Mouse (Mus musculus): ENCODE results near the gene Zbtb21. TPM values are rescaled to one million over a fixed set of nuclear protein-coding genes. Genes with fewer than 3 reads are reported as not detected.
A peak's percentile ranks its signal among the peaks of the same experiment; 100 is the strongest.

Gene Zbtb21
- polyA plus RNA-seq, 1 experiment from 2014 or later = 13.8 TPM

- Histone ChIP-seq H3K36me3 (replicated peaks; ENCODE audit: control insufficient read depth, insufficient read depth) (no peaks in the 10 kb centered on the region), H3K4me1 (replicated peaks; ENCODE audit: control insufficient read depth, insufficient read depth, low read length) (no peaks in the 10 kb centered on the region), H3K9me3 (ENCODE audit: control insufficient read depth, low read length) (no peaks in the 10 kb centered on the region), H3K9ac (no peak overlapping the region), H3K4me2 (replicated peaks) (no peak overlapping the region), H3K27ac (no peak overlapping the region), H3K4me3 (replicated peaks; ENCODE audit: low read length) (no peak overlapping the region), H3K27me3 (ENCODE audit: control insufficient read depth, insufficient read depth, low read length) (no peaks in the 10 kb centered on the region)
- no peak for DNase-seq (ENCODE audit: low spot score)
- no peak for ATAC-seq (ENCODE audit: low FRiP score)
- 99% methylated on average over 3 of the region's 3 CpGs for WGBS
Measured at GRCm38 (mm10) chr16:97927331-97927938, 35.0 kb downstream of the Zbtb21 start.

GRCm38 (mm10) chr16:97926381-97926780 lies 36.0 kb downstream of the Zbtb21 start:
- H3K27ac ChIP-seq = no peak overlapping the region
- no peaks in the 10 kb centered on the region for H3K36me3 ChIP-seq (replicated peaks; ENCODE audit: control insufficient read depth, insufficient read depth)
- no peak overlapping the region for H3K4me2 ChIP-seq (replicated peaks)
- DNase-seq (ENCODE audit: low spot score) (no peak), ATAC-seq (ENCODE audit: low FRiP score) (no peak)
- no peak overlapping the region for H3K9ac ChIP-seq
- H3K4me1 ChIP-seq (replicated peaks; ENCODE audit: control insufficient read depth, insufficient read depth, low read length) = peaks cover 5% of the 10 kb centered on the region; the same call in 1 of the 2 replicates
- WGBS = 85% methylated on average over 9 of the region's 9 CpGs
- no peaks in the 10 kb centered on the region for H3K9me3 ChIP-seq (ENCODE audit: control insufficient read depth, low read length)
- no peak overlapping the region for H3K4me3 ChIP-seq (replicated peaks; ENCODE audit: low read length)
- H3K27me3 ChIP-seq (ENCODE audit: control insufficient read depth, insufficient read depth, low read length) = no peaks in the 10 kb centered on the region

GRCm38 (mm10) chr16:97925760-97926159 lies 36.7 kb downstream of the Zbtb21 start:
- H3K27ac ChIP-seq = no peak overlapping the region
- no peak overlapping the region for H3K9ac ChIP-seq
- no peaks in the 10 kb centered on the region for H3K9me3 ChIP-seq (ENCODE audit: control insufficient read depth, low read length)
- H3K36me3 ChIP-seq (replicated peaks; ENCODE audit: control insufficient read depth, insufficient read depth) = no peaks in the 10 kb centered on the region
- peaks cover 10% of the 10 kb centered on the region for H3K4me1 ChIP-seq (replicated peaks; ENCODE audit: control insufficient read depth, insufficient read depth, low read length)
- no peak overlapping the region for H3K4me3 ChIP-seq (replicated peaks; ENCODE audit: low read length)
- DNase-seq (ENCODE audit: low spot score) = no peak
- no peak overlapping the region for H3K4me2 ChIP-seq (replicated peaks)
- ATAC-seq (ENCODE audit: low FRiP score) = no peak
- WGBS = 81% methylated on average over 2 of the region's 2 CpGs
- no peaks in the 10 kb centered on the region for H3K27me3 ChIP-seq (ENCODE audit: control insufficient read depth, insufficient read depth, low read length)

- Histone ChIP-seq H3K4me3 (replicated peaks; ENCODE audit: low read length) (no peak overlapping the region), H3K4me2 (replicated peaks) (no peak overlapping the region), H3K27me3 (ENCODE audit: control insufficient read depth, insufficient read depth, low read length) (no peaks in the 10 kb centered on the region), H3K27ac (no peak overlapping the region), H3K9ac (no peak overlapping the region), H3K4me1 (replicated peaks; ENCODE audit: control insufficient read depth, insufficient read depth, low read length) (peaks cover 10% of the 10 kb centered on the region), H3K36me3 (replicated peaks; ENCODE audit: control insufficient read depth, insufficient read depth) (no peaks in the 10 kb centered on the region), H3K9me3 (ENCODE audit: control insufficient read depth, low read length) (no peaks in the 10 kb centered on the region)
- 76% methylated on average over 1 of the region's 1 CpGs for WGBS
- ATAC-seq (ENCODE audit: low FRiP score) = no peak
- no peak for DNase-seq (ENCODE audit: low spot score)
Measured at GRCm38 (mm10) chr16:97923700-97924099, 38.7 kb downstream of the Zbtb21 start.

- Histone ChIP-seq H3K4me1 (replicated peaks; ENCODE audit: control insufficient read depth, insufficient read depth, low read length) (peaks cover 10% of the 10 kb centered on the region), H3K36me3 (replicated peaks; ENCODE audit: control insufficient read depth, insufficient read depth) (no peaks in the 10 kb centered on the region), H3K4me3 (replicated peaks; ENCODE audit: low read length) (peak overlapping the region; percentile 66), H3K9ac (peak overlapping the region; percentile 78), H3K27ac (no peak overlapping the region; the same call in 1 of the 2 replicates), H3K27me3 (ENCODE audit: control insufficient read depth, insufficient read depth, low read length) (no peaks in the 10 kb centered on the region), H3K4me2 (replicated peaks) (peak overlapping the region; percentile 83), H3K9me3 (ENCODE audit: control insufficient read depth, low read length) (no peaks in the 10 kb centered on the region)
- DNase-seq (ENCODE audit: low spot score) (no peak), ATAC-seq (ENCODE audit: low FRiP score) (no peak; the same call in 1 of the 2 replicates)
- WGBS = under 1% methylated on average over 9 of the region's 9 CpGs
Measured at GRCm38 (mm10) chr16:97922779-97923126, 39.7 kb downstream of the Zbtb21 start.

GRCm38 (mm10) chr16:97921961-97922778 lies 40.3 kb downstream of the Zbtb21 start:
- Histone ChIP-seq H3K36me3 (replicated peaks; ENCODE audit: control insufficient read depth, insufficient read depth) (no peaks in the 10 kb centered on the region), H3K9me3 (ENCODE audit: control insufficient read depth, low read length) (no peaks in the 10 kb centered on the region), H3K9ac (peak overlapping the region; percentile 78), H3K27me3 (ENCODE audit: control insufficient read depth, insufficient read depth, low read length) (no peaks in the 10 kb centered on the region), H3K4me3 (replicated peaks; ENCODE audit: low read length) (peak overlapping the region; percentile 66), H3K27ac (peak overlapping the region; percentile 62), H3K4me2 (replicated peaks) (peak overlapping the region; percentile 83), H3K4me1 (replicated peaks; ENCODE audit: control insufficient read depth, insufficient read depth, low read length) (peaks cover 10% of the 10 kb centered on the region)
- DNase-seq (ENCODE audit: low spot score) = peak; percentile 80
- under 1% methylated on average over 70 of the region's 75 CpGs for WGBS
- ATAC-seq (ENCODE audit: low FRiP score) = peak; percentile 93

- peaks cover 10% of the 10 kb centered on the region for H3K4me1 ChIP-seq (replicated peaks; ENCODE audit: control insufficient read depth, insufficient read depth, low read length)
- no peak overlapping the region for H3K4me3 ChIP-seq (replicated peaks; ENCODE audit: low read length)
- DNase-seq (ENCODE audit: low spot score) = no peak
- H3K9ac ChIP-seq = no peak overlapping the region
- no peak overlapping the region for H3K27ac ChIP-seq
- no peaks in the 10 kb centered on the region for H3K9me3 ChIP-seq (ENCODE audit: control insufficient read depth, low read length)
- H3K27me3 ChIP-seq (ENCODE audit: control insufficient read depth, insufficient read depth, low read length) = no peaks in the 10 kb centered on the region
- ATAC-seq (ENCODE audit: low FRiP score) = no peak
- WGBS = 100% methylated on average over 1 of the region's 1 CpGs
- peak overlapping the region; percentile 83; the same call in 1 of the 2 replicates for H3K4me2 ChIP-seq (replicated peaks)
- H3K36me3 ChIP-seq (replicated peaks; ENCODE audit: control insufficient read depth, insufficient read depth) = no peaks in the 10 kb centered on the region
Measured at GRCm38 (mm10) chr16:97920621-97921020, 41.8 kb downstream of the Zbtb21 start.

- no peaks in the 10 kb centered on the region for H3K36me3 ChIP-seq (replicated peaks; ENCODE audit: control insufficient read depth, insufficient read depth)
- no peak overlapping the region for H3K4me2 ChIP-seq (replicated peaks)
- no peak overlapping the region for H3K9ac ChIP-seq
- peaks cover 10% of the 10 kb centered on the region for H3K4me1 ChIP-seq (replicated peaks; ENCODE audit: control insufficient read depth, insufficient read depth, low read length)
- H3K9me3 ChIP-seq (ENCODE audit: control insufficient read depth, low read length) = no peaks in the 10 kb centered on the region
- 34% methylated on average over 2 of the region's 2 CpGs for WGBS
- ATAC-seq (ENCODE audit: low FRiP score) (no peak), DNase-seq (ENCODE audit: low spot score) (no peak)
- H3K4me3 ChIP-seq (replicated peaks; ENCODE audit: low read length) = no peak overlapping the region
- no peaks in the 10 kb centered on the region for H3K27me3 ChIP-seq (ENCODE audit: control insufficient read depth, insufficient read depth, low read length)
- H3K27ac ChIP-seq = no peak overlapping the region
Measured at GRCm38 (mm10) chr16:97919793-97920192, 42.6 kb downstream of the Zbtb21 start.

- Histone ChIP-seq H3K4me2 (replicated peaks) (no peak overlapping the region), H3K9me3 (ENCODE audit: control insufficient read depth, low read length) (no peaks in the 10 kb centered on the region), H3K36me3 (replicated peaks; ENCODE audit: control insufficient read depth, insufficient read depth) (no peaks in the 10 kb centered on the region), H3K4me1 (replicated peaks; ENCODE audit: control insufficient read depth, insufficient read depth, low read length) (no peaks in the 10 kb centered on the region), H3K9ac (no peak overlapping the region), H3K4me3 (replicated peaks; ENCODE audit: low read length) (no peak overlapping the region), H3K27ac (no peak overlapping the region), H3K27me3 (ENCODE audit: control insufficient read depth, insufficient read depth, low read length) (no peaks in the 10 kb centered on the region)
- ATAC-seq (ENCODE audit: low FRiP score) (no peak), DNase-seq (ENCODE audit: low spot score) (no peak)
Measured at GRCm38 (mm10) chr16:97912873-97913272, 49.5 kb downstream of the Zbtb21 start.

All from hindbrain, embryonic 14.5 days (tissue).